Mouse (Mus musculus) retina, embryonic 14.5 days (tissue): ENCODE results near the gene Pklr.
A peak's percentile ranks its signal among the peaks of the same experiment; 100 is the strongest.

Experiments
- DNase-seq: peaks from one replicate; pipeline ENCODE4 v3.0.0-alpha.2; 2015; ENCODE audit warnings: low spot score

Gene Pklr

GRCm38 (mm10) chr3:89135958-89136357, at the start of gene Pklr:
TSS of gene Pklr (plus strand) at chr3:89136142.
- no peak for DNase-seq

DNA sequence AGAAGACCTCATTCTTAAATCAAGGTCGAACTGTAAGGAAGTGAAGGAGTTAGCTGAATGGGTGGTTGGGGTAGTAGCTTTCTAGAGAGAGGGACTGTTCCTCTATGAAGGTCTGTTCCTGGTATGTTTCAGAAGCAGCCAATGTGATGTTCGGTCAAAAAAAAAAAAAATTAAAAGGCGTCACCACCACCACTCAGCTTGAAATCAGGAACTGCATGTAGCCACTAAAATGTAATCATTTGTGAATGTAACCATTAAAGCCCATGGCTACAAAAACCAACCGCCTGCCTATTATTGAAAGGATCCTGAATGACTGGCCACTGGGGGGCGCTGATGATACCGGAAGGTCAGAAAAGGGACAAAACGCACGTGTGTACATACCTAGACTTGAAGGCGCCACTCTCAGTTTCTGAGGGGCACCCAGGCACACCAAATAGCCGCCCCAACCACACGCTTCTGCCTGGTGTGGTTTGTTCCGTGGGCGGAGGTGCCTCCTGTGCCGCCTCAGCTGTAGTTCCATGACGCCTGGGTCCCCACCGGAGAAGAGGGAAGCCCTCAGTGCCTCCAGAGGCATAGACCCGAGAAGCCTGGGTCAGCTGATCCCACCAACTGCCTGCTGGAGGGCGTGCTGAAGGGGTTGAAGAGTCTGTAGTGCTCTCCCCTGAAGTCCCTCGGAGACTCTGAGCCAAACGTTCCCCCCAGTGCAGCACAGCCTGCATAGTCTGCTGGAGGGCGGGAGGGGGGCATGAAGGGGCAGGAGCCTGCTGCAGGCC, 48.4 kb upstream of the Pklr start:
- DNase-seq: peak; percentile 90

GRCm38 (mm10) chr3:89088974-89089373, 47.0 kb upstream of the Pklr start:
- no peak for DNase-seq

- DNase-seq: peak; percentile 74
Measured at GRCm38 (mm10) chr3:89089882-89090591, 45.9 kb upstream of the Pklr start.

DNA sequence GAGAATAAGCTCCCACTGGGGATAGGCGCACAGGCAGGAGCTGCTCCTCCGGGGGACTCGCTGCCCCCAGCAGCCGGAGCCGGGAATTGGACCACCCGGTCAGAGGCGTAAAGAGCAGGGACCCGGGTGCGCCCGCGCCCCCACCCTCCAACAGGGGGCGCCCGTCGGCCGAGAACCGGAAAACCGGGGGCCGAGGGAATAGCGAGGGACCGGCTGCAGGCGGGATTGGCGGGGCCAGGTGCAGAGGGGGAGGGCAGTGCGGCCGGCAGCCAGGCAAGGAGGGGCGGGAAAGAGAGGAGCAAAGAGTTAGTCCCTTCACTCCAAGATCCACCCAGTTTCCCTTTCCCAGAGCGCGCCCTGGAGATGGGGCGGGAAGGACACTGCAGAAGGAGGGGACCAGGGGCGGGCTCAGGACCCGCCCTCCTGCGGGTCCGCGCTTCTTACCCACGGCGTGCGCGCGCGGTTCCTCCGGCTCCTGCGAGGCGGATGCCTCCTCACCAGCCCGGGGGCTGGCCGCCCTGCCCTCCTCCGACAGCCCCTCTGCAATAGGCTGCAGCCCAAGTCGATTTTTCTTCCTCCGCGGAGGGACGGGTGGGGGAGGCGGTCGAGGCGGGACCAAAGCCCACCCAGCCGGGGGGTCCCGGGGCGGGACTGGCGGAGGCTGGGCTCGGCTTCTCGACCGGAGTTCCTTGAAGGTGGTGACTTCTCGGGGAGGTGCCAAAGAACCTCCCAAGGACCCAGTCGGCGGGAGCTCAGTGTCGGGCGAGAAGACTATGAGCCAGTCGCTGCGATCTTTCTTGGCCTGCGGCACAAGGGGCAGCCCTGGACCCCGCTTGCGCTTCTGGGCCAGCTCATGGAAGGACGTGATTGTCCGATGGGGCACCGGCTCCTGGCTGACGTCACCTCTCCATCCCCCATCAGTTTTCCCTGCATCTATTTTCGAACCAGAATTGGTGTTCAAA, 45.0 kb upstream of the Pklr start:
- peak; percentile 87 for DNase-seq

- DNase-seq: no peak
Measured at GRCm38 (mm10) chr3:89091811-89092508, 44.0 kb upstream of the Pklr start.

- no peak for DNase-seq
Measured at GRCm38 (mm10) chr3:89092509-89093090, 43.3 kb upstream of the Pklr start.

GRCm38 (mm10) chr3:89093175-89093574, 42.8 kb upstream of the Pklr start, which contains the start of gene Rusc1:
TSS of gene Rusc1 (minus strand) at chr3:89093311.
- peak; percentile 78 for DNase-seq

DNA sequence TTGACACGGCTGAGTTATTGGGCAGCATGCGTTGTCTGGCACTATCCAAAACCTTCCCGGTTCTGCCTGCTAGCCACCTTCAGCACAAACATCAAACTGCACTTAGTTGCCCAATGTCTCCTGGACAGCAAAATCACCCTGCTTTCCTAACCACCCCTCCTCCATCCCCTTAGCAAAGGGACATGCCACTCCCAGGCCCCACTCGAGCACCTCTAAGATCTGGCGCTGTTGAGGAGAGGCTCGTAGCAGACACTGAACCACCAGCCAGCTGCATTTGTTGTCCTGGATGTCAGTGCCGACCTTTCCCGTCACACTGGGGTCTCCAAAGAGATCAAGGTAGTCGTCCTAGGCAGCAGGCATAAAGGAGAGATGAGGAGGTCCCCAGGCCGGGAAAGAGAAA, 41.9 kb upstream of the Pklr start:
- DNase-seq: no peak

- DNase-seq: no peak
Measured at GRCm38 (mm10) chr3:89100811-89101210, 35.1 kb upstream of the Pklr start, which contains the start of gene Gm43738. TSS of gene Gm43738 (minus strand) at chr3:89101099.

DNA sequence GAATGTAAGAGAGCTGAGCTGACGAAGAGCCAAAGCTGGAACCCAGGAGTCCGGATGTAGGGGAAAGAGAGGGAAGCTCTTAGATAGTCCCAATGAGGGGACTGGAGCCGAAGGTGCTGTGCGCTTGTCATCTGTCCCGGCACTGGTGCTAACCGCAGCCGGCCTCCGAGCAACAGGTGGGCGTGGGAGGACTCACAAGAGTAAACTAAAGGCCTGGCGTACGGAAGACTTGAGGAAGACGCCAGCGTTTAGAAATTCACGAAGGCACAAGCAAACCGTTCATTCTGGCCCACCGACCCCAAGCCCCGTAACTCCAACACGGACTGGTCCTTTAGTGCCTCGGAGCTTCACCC, 34.5 kb upstream of the Pklr start:
- no peak for DNase-seq

DNA sequence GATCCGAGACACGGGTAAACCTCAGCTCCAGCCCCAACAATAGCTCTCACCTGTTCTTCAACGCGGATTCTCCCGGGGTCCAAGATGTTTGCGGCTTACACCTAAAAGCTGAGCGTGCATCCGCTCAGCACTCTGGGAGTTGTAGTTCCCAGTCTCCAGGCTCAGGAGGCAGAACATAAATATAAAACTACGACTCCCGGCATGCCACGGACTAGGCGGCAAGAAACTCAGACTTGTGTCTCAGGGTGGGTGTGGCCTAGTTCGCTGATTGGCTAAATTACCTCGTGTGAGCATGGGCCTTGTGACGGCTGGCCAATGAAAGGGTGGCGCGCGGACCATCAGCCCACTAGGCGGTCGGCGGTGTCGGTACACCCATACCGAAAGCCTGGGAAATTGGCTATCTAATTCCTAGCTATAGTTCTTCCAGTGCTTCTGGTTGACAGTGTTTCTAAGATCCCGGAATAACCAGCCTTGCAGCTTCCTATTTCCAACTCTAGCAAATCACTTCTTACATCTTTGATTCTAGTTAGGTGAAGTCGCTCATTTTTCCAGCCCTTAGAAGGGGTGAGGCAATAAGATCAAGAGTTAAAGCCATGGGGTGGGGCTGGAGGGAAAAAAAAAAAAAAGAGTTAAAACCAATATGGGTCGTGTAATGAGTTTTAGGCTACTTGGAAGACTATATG, 34.0 kb upstream of the Pklr start, which contains the start of gene Fdps:
Gene Fdps (minus strand): TSS at position 148 of the 683 bp plus-strand sequence.
- DNase-seq: peak; percentile 99

- DNase-seq: no peak
Measured at GRCm38 (mm10) chr3:89102495-89103290, 33.2 kb upstream of the Pklr start.

- DNase-seq: no peak
Measured at GRCm38 (mm10) chr3:89103291-89103595, 32.7 kb upstream of the Pklr start.

- DNase-seq: no peak
Measured at GRCm38 (mm10) chr3:89106881-89107280, 29.1 kb upstream of the Pklr start.

DNA sequence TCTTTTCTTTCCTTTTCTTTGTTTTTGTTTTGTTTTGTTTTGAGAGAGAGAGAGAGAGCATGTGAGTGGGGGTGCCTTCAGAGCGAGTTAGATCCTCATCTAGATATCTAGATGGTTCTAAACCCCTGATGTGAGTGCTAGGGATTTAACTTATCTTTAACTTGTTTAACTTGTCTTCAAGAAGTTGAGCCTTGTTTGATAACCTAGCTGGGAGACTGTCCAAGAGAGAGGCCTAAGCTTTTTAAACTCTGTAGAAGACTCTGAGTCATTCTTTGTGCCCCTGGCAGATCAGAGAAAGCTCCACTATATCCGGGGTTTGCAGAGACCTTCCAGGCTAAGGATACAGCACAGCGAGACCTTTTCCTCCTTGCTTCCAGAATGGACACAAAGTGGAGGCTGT, 28.4 kb upstream of the Pklr start:
- no peak for DNase-seq

DNA sequence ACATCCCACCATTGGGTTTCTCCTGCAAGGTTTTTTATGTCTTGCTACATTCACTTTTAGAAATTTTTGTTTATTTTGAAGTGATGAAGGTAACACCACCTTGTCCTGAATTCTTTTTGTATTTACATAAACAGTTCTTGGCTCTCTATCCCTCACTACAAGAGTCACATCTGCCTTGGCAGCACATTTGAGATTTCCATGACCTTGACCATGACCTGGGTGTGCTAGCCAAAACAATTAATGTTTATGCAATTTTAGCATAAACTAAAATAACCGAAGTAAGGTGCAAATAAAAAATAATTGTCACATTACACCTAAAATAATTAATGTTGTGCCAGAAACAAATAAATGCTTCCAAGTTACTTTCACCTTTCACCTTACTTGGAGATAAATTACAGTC, 27.8 kb upstream of the Pklr start:
- no peak for DNase-seq

DNA sequence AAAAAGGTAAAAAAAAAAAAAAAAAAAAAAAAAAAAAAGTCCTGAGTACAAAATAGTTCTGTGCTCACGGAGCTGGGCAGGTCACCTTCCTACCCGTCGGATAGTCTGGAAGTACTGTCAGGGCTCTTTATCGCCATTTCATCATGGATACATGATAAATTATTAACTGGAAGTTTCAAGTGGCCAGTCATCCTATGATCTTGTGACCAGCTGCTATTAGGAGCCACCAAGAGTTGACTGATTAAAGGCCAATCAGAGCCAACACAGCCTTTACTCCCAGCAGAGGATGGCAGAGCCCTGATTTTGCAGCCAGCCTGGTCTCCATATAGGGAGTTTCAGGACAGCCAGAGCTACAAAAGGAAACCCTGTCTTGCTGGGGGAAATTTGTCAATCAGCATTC, 22.9 kb upstream of the Pklr start:
- DNase-seq: no peak

- peak; percentile 59 for DNase-seq
Measured at GRCm38 (mm10) chr3:89115522-89115921, 20.4 kb upstream of the Pklr start.

DNA sequence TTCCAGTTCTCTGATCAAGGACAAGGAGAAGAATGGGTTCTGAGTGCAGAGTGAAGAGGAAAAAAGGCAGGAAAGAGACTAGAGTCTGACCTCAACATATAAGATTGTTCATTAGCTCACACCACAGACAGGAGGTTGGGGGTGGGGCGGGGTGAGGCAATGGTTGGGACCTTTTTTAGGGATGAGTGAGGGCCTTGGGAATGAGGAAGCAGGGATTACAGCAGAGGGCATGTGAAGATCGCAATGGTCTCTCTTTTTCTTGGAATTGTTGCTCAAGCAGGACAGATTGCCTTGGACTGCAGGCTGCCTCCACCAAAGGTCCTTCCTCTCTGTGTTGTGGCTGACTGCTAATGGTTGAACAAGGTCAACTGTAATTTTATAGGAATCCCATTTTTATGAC, 12.6 kb upstream of the Pklr start:
- no peak for DNase-seq
